In the genomic region with DNA sequence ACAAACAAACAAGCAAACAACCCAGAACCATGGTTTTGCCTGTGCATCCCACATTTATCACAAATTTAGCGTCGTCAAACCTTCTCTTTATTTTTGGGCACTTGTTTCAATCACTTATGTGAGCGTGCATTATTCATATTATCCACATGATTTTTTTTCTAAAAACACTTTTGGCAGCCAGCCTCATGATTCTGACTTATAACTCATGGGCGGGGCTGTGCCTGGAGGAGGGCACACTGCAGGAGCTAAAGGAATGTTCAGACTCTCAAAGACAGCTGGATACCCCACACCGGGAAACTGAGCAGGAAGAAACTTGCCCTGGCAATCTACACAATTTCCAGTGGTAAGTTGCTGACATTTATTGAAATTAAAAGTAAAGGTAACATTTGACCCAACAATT, we compare ENCODE assay signal across 22 mouse cellular contexts.
A peak's percentile ranks its signal among the peaks of the same experiment; 100 is the strongest.
DNase-seq lines count a peak whose midpoint lies in the region; ATAC-seq and TF ChIP-seq lines count a peak whose summit lies in the region.
"Had no signal": no experiment of that assay in that cellular context is flagged by ENCODE, and none has a peak within 500 bp of the region (broad histone marks: within the 10 kb centered on the region; RNA-seq: fewer than 3 reads in every experiment).

No protein-coding gene starts in this region.

- TF ChIP-seq POLR2A in cortical plate, adult 2 months (IDR thresholded peaks at IDR 0.05; ENCODE audit: extremely low read depth, insufficient read depth, low read length): no peak

- no peak overlapping the region for H3K9ac ChIP-seq in embryonic facial prominence, embryonic 13.5 days
- H3K9ac ChIP-seq in lung, embryonic 14.5 days: no peak overlapping the region
- H3K9ac ChIP-seq in lung, postnatal 0 days (replicated peaks; ENCODE audit: low read depth): no peak overlapping the region
- no peak overlapping the region for H3K9ac ChIP-seq in stomach, postnatal 0 days (ENCODE audit: low read length)
- H3K9ac ChIP-seq: forebrain, embryonic 12.5 days; heart, embryonic 13.5 days; hindbrain, embryonic 13.5 days; liver, postnatal 0 days; midbrain, embryonic 15.5 days; neural tube, embryonic 15.5 days had no signal

- H3K4me2 ChIP-seq in embryonic facial prominence, embryonic 13.5 days: peak overlapping the region; percentile 3; the same call in 1 of the 2 replicates
- no peak overlapping the region for H3K4me2 ChIP-seq in lung, embryonic 14.5 days
- H3K4me2 ChIP-seq in lung, postnatal 0 days (replicated peaks; ENCODE audit: low read depth, low read length): no peak overlapping the region
- H3K4me2 ChIP-seq in stomach, postnatal 0 days (replicated peaks; ENCODE audit: low read depth): no peak overlapping the region
- H3K4me2 ChIP-seq: forebrain, embryonic 12.5 days; heart, embryonic 13.5 days; hindbrain, embryonic 13.5 days; midbrain, embryonic 15.5 days; neural tube, embryonic 15.5 days had no signal

- no peak for ATAC-seq in embryonic facial prominence, embryonic 13.5 days (ENCODE audit: insufficient number of reproducible peaks, insufficient read depth, low FRiP score, low TSS enrichment, low read depth)
- ATAC-seq in lung, embryonic 14.5 days (ENCODE audit: insufficient read depth): no peak
- no peak for ATAC-seq in lung, postnatal 0 days
- no peak for ATAC-seq in stomach, postnatal 0 days (ENCODE audit: low FRiP score, low TSS enrichment)
- ATAC-seq: inflammation-experienced regulatory T-cells, adult 6 months; liver, postnatal 0 days; midbrain, embryonic 15.5 days had no signal

- H3K4me1 ChIP-seq in embryonic facial prominence, embryonic 13.5 days: peaks cover 35% of the 10 kb centered on the region
- H3K4me1 ChIP-seq in embryonic facial prominence, embryonic 10.5 days: peaks cover 9% of the 10 kb centered on the region; the same call in 1 of the 2 replicates
- H3K4me1 ChIP-seq in lung, embryonic 14.5 days (ENCODE audit: insufficient read depth): no peaks in the 10 kb centered on the region
- H3K4me1 ChIP-seq in lung, postnatal 0 days (ENCODE audit: insufficient read depth, low read depth, low read length): no peaks in the 10 kb centered on the region
- peaks cover 8% of the 10 kb centered on the region for H3K4me1 ChIP-seq in cortical plate, adult 2 months (ENCODE audit: control insufficient read depth, insufficient read depth, low read length)
- no peaks in the 10 kb centered on the region for H3K4me1 ChIP-seq in stomach, postnatal 0 days (replicated peaks; ENCODE audit: control insufficient read depth, insufficient read depth)
- H3K4me1 ChIP-seq: forebrain, embryonic 12.5 days; hindbrain, embryonic 13.5 days; midbrain, embryonic 15.5 days; neural tube, embryonic 15.5 days had no signal

- DNase-seq in embryonic facial prominence, embryonic 10.5 days (ENCODE audit: low spot score): no peak
- peak; percentile 38 for DNase-seq in lung, embryonic 14.5 days
- DNase-seq in lung, postnatal 0 days (ENCODE audit: low spot score): no peak
- no peak for DNase-seq in stomach, postnatal 0 days (ENCODE audit: low spot score)
- DNase-seq in frontal cortex, postnatal 14 days (ENCODE audit: low spot score in 2 of 2): no peak
- DNase-seq: embryo, embryonic 11 days; gastrocnemius, postnatal 36 days; kidney, adult 8-10 months; kidney, postnatal 14 days; liver; liver, postnatal 0 days; right cerebral cortex, postnatal 25 days; thymus, postnatal 36 days had no signal

- WGBS in embryonic facial prominence, embryonic 13.5 days: 49% methylated on average over 5 of the region's 5 CpGs
- 86% methylated on average over 5 of the region's 5 CpGs for WGBS in embryonic facial prominence, embryonic 10.5 days
- WGBS in lung, embryonic 14.5 days: 57% methylated on average over 5 of the region's 5 CpGs
- WGBS in lung, postnatal 0 days: 64% methylated on average over 5 of the region's 5 CpGs
- WGBS in stomach, postnatal 0 days: 50% methylated on average over 5 of the region's 5 CpGs

- no peaks in the 10 kb centered on the region for H3K27me3 ChIP-seq in embryonic facial prominence, embryonic 13.5 days
- H3K27me3 ChIP-seq in embryonic facial prominence, embryonic 10.5 days (replicated peaks; ENCODE audit: low read depth, poor library complexity, severe bottlenecking): no peaks in the 10 kb centered on the region
- no peaks in the 10 kb centered on the region for H3K27me3 ChIP-seq in lung, embryonic 14.5 days (ENCODE audit: insufficient read depth, low read length)
- no peaks in the 10 kb centered on the region for H3K27me3 ChIP-seq in lung, postnatal 0 days (replicated peaks; ENCODE audit: insufficient read depth, low read length)
- no peaks in the 10 kb centered on the region for H3K27me3 ChIP-seq in stomach, postnatal 0 days (ENCODE audit: control insufficient read depth, insufficient read depth, low read length)
- H3K27me3 ChIP-seq: forebrain, embryonic 12.5 days; heart, embryonic 13.5 days; hindbrain, embryonic 13.5 days; midbrain, embryonic 15.5 days; neural tube, embryonic 15.5 days had no signal

- peak overlapping the region; percentile 57 for H3K27ac ChIP-seq in embryonic facial prominence, embryonic 13.5 days
- H3K27ac ChIP-seq in embryonic facial prominence, embryonic 10.5 days (replicated peaks): no peak overlapping the region
- no peak overlapping the region for H3K27ac ChIP-seq in lung, embryonic 14.5 days (ENCODE audit: low read depth)
- no peak overlapping the region for H3K27ac ChIP-seq in lung, postnatal 0 days (ENCODE audit: low read length)
- 0 out of 2 replicates have a peak overlapping the region, but pooled peaks have one; percentile 19 for H3K27ac ChIP-seq in cortical plate, adult 2 months (ENCODE audit: insufficient read depth, low read length)
- 0 out of 2 replicates have a peak overlapping the region, but pooled peaks have one; percentile 71 for H3K27ac ChIP-seq in stomach, postnatal 0 days (replicated peaks)
- H3K27ac ChIP-seq: forebrain, embryonic 12.5 days; heart, embryonic 13.5 days; hindbrain, embryonic 13.5 days; layer of hippocampus, adult 2 months; midbrain, embryonic 15.5 days; neural tube, embryonic 15.5 days had no signal

- H3K36me3 ChIP-seq in embryonic facial prominence, embryonic 13.5 days: no peaks in the 10 kb centered on the region
- no peaks in the 10 kb centered on the region for H3K36me3 ChIP-seq in embryonic facial prominence, embryonic 10.5 days (replicated peaks)
- H3K36me3 ChIP-seq in lung, embryonic 14.5 days (ENCODE audit: insufficient read depth): no peaks in the 10 kb centered on the region
- no peaks in the 10 kb centered on the region for H3K36me3 ChIP-seq in lung, postnatal 0 days (ENCODE audit: insufficient read depth, low read length)
- H3K36me3 ChIP-seq in stomach, postnatal 0 days (ENCODE audit: control insufficient read depth, insufficient read depth, low read length): no peaks in the 10 kb centered on the region
- H3K36me3 ChIP-seq: forebrain, embryonic 12.5 days; heart, embryonic 13.5 days; hindbrain, embryonic 13.5 days; midbrain, embryonic 15.5 days; neural tube, embryonic 15.5 days had no signal

- no peaks in the 10 kb centered on the region for H3K9me3 ChIP-seq in embryonic facial prominence, embryonic 13.5 days
- H3K9me3 ChIP-seq in embryonic facial prominence, embryonic 10.5 days: no peaks in the 10 kb centered on the region
- H3K9me3 ChIP-seq in lung, embryonic 14.5 days (ENCODE audit: low read depth, low read length): no peaks in the 10 kb centered on the region
- H3K9me3 ChIP-seq in lung, postnatal 0 days (ENCODE audit: low read length): no peaks in the 10 kb centered on the region
- no peaks in the 10 kb centered on the region for H3K9me3 ChIP-seq in stomach, postnatal 0 days (ENCODE audit: control insufficient read depth, low read length)
- H3K9me3 ChIP-seq: forebrain, embryonic 12.5 days; heart, embryonic 13.5 days; hindbrain, embryonic 13.5 days; midbrain, embryonic 15.5 days; neural tube, embryonic 15.5 days had no signal

- no peak for TF ChIP-seq EP300 in lung, postnatal 0 days (IDR thresholded peaks at IDR 0.05)
- TF ChIP-seq EP300 in stomach, postnatal 0 days (optimal IDR thresholded peaks at IDR 0.05): no peak

- H3K4me3 ChIP-seq in embryonic facial prominence, embryonic 13.5 days: no peak overlapping the region
- no peak overlapping the region for H3K4me3 ChIP-seq in embryonic facial prominence, embryonic 10.5 days
- H3K4me3 ChIP-seq in lung, embryonic 14.5 days (ENCODE audit: low read depth, low read length): no peak overlapping the region
- no peak overlapping the region for H3K4me3 ChIP-seq in lung, postnatal 0 days (ENCODE audit: low read depth, low read length)
- no peak overlapping the region for H3K4me3 ChIP-seq in cortical plate, adult 2 months (ENCODE audit: insufficient read depth, low read length)
- no peak overlapping the region for H3K4me3 ChIP-seq in stomach, postnatal 0 days (ENCODE audit: low read depth, low read length)
- H3K4me3 ChIP-seq: forebrain, embryonic 12.5 days; heart, embryonic 13.5 days; hindbrain, embryonic 13.5 days; layer of hippocampus, adult 2 months; midbrain, embryonic 15.5 days; neural tube, embryonic 15.5 days had no signal

- no peak for TF ChIP-seq CTCF in lung, embryonic 14.5 days (IDR thresholded peaks at IDR 0.05; ENCODE audit: low read depth)
- TF ChIP-seq CTCF in lung, postnatal 0 days (IDR thresholded peaks at IDR 0.05): no peak
- TF ChIP-seq CTCF in cortical plate, adult 2 months (IDR thresholded peaks at IDR 0.05; ENCODE audit: extremely low read depth, insufficient read depth, low read length): no peak
- no peak for TF ChIP-seq CTCF in stomach, postnatal 0 days (IDR thresholded peaks at IDR 0.05; ENCODE audit: low read depth)

Comparison
In these comparisons a context has a peak if more than half of its experiments do, and no peak if none do; other contexts are left out.
1. H3K27ac ChIP-seq: peak in embryonic facial prominence, embryonic 13.5 days (single experiment), cortical plate, adult 2 months (single experiment) and stomach, postnatal 0 days (single experiment); none in embryonic facial prominence, embryonic 10.5 days (single experiment), lung, embryonic 14.5 days (single experiment) and lung, postnatal 0 days (single experiment).